Comparison of ENCODE assay signal across 17 mouse cellular contexts in the genomic region with DNA sequence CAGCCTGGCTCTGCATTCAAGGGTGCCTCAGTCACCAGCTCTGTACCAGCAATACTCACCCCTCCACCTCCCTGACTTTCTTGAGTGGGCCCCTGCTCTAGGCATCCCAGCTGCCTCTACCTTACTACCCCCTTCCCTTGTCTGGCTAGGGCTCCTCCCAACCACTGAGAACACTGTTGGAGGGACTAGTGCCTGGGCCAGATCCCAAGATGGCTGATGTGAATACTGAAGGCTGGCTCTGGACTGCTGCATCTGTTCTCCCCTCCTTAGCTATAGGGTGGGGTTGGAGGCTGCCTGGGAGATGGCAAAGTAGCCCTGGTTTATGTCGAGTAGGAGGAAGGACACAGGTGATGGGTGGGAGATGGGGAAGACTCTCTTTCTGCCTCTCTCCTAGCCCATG. TPM values are rescaled to one million over a fixed set of nuclear protein-coding genes. Genes with fewer than 3 reads are reported as not detected.
DNase-seq lines count a peak whose midpoint lies in the region; ATAC-seq and TF ChIP-seq lines count a peak whose summit lies in the region.
"Had no signal": no experiment of that assay in that cellular context is flagged by ENCODE, and none has a peak within 500 bp of the region (broad histone marks: within the 10 kb centered on the region; RNA-seq: fewer than 3 reads in every experiment).

No protein-coding gene starts in this region.

- intact Hi-C loops in left cerebral cortex, adult 2 months (cut with DNase I), result no loop called here

- H3K27ac ChIP-seq in left cerebral cortex, adult 2 months, result peak overlapping the region; percentile 77
- H3K27ac ChIP-seq: heart, embryonic 15.5 days; hindbrain, embryonic 15.5 days had no signal

- no peak for TF ChIP-seq CTCF in left cerebral cortex, adult 2 months (IDR thresholded peaks at IDR 0.05)

- H3K4me3 ChIP-seq in left cerebral cortex, adult 2 months, result no peak overlapping the region
- H3K4me3 ChIP-seq: heart, embryonic 15.5 days; hindbrain, embryonic 15.5 days had no signal

- ATAC-seq in frontal cortex, adult (ENCODE audit: low TSS enrichment), result peak; percentile 10
- ATAC-seq: forebrain, postnatal 0 days had no signal

- peak; percentile 43 for DNase-seq in cerebellum, adult 9-10 months
- DNase-seq in cerebellum, adult 11 months, result no peak
- DNase-seq in frontal cortex, postnatal 14 days (ENCODE audit: low spot score in 2 of 2), result no peak
- no peak for DNase-seq in left cerebral cortex, adult 2 months (ENCODE audit: extremely low spot score in 1 of 2, low spot score in 2 of 2)
- no peak for DNase-seq in left cerebral cortex, adult 18-20 months (ENCODE audit: low spot score in 2 of 2)
- DNase-seq in layer of hippocampus, postnatal 14 days (ENCODE audit: low spot score in 2 of 2), result no peak
- DNase-seq: adrenal gland, postnatal 10 days; cerebellum, adult 8-10 months; forebrain, postnatal 0 days; gastrocnemius, postnatal 36 days; heart, adult 18-20 months; heart, postnatal 14 days; kidney, adult 11 months had no signal

RNA-seq across cellular contexts. Expression of a gene that starts 32.3 kb away (rescaled TPM):
- 10 to 100 TPM; 11.5 to 14.7 TPM for total RNA-seq in left cerebral cortex, adult 2 months (2021)
- total RNA-seq in left cerebral cortex, adult 18-20 months (2021), result 10 to 100 TPM; 12.7 to 15.0 TPM
- 10 to 100 TPM in 1 of 2 experiments, 1 to 10 TPM in 1; 9.4 to 10.1 TPM for total RNA-seq in layer of hippocampus, postnatal 14 days (2021)

RNA-seq across cellular contexts. Expression of a gene that starts 37.9 kb away (rescaled TPM):
- 100 to 1,000 TPM; 175 to 181 TPM for total RNA-seq in left cerebral cortex, adult 2 months (2021)
- 100 to 1,000 TPM; 194 to 217 TPM for total RNA-seq in left cerebral cortex, adult 18-20 months (2021)
- total RNA-seq in layer of hippocampus, postnatal 14 days (2021), result 10 to 100 TPM; 17.5 to 24.7 TPM
- total RNA-seq: MEL had no signal

RNA-seq across cellular contexts. Expression of a gene that starts 59.0 kb away (rescaled TPM):
- 1 to 10 TPM; 2.1 to 3.2 TPM for total RNA-seq in left cerebral cortex, adult 2 months (2021)
- 1 to 10 TPM; 1.7 to 1.9 TPM for total RNA-seq in left cerebral cortex, adult 18-20 months (2021)
- total RNA-seq in layer of hippocampus, postnatal 14 days (2021), result 1 to 10 TPM; 1.4 to 2.8 TPM

Comparison
In these comparisons a context has a peak if more than half of its experiments do, and no peak if none do; other contexts are left out.
1. RNA of a gene that starts 37.9 kb away (total RNA-seq): 194 to 217 TPM in left cerebral cortex, adult 18-20 months and 175 to 181 TPM in left cerebral cortex, adult 2 months; 17.5 to 24.7 TPM in layer of hippocampus, postnatal 14 days; every median in the first group is over 4 times any median in the second.